Mouse (Mus musculus): ENCODE data around the gene Olfr924. TPM values are rescaled to one million over a fixed set of nuclear protein-coding genes. Genes with fewer than 3 reads are reported as not detected.
"Not testable (repeated sequence)": the region's sequence is repeated elsewhere in the genome, so short reads cannot be mapped to it uniquely, and the experiment has no call there.

Olfr924 gene
- not detected for total RNA-seq (2022)

DNA sequence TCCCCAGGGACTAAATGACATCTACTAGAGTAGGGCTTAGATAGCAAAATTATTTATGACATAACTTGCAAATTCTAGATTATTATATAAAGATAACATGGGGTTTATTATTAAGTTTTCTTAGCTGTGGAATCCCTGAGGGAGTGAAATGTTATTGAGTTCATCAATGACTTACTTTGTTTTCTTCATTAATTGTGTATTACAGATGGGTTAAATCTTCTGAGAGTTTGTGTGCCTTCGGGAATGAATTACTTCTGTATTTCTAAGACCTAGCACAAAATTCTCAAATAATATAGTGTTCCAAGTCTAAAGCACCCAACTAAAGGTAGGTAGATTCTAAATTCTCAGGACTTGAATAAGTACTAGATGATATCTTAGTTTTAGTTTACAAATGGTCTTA, at the start of gene Olfr924:
Gene Olfr924, plus strand, starts transcription at position 301 of the 400 bp plus-strand sequence.
- no peak for DNase-seq (ENCODE audit: low spot score)

DNA sequence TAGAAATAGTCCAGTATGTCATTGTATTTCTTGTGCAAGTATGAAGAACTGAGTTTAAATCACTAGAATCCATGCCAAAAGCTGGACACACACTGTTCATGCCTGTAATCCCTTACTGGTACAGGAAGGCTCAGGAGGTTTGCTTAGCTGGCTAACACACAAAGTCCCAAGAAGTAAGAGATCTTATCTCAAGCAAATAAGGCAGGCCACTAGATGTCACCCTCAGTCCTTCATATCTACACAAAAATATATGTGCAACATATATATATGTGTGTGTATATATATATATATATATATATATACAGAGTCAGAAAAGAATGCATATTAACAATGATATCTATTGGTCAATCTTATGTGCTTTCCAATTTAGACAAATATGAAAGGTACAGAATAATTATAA, 38.6 kb upstream of the Olfr924 start:
- no peak for DNase-seq (ENCODE audit: low spot score)

DNA sequence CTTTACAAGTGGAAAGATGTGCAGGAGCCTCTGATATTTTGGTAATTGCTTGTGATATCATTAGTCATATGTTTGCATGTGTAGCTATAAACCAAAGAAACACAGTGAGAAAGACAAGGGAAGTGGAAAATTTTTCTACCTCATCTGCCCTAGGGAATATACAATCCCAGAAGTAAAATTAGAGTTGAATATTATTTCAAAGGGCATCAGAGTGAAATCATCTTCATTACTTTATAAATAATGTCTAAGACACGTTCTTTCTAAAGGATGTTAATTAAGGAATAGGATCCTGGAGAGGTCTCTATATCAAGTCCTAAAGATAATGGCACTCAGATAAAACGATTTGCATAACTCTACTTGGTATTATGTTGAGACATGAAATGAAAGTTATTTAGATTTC, 29.9 kb upstream of the Olfr924 start, which contains the start of gene Olfr922:
Gene Olfr922, plus strand, starts transcription at position 301 of the 400 bp plus-strand sequence.
- DNase-seq (ENCODE audit: low spot score): no peak

DNA sequence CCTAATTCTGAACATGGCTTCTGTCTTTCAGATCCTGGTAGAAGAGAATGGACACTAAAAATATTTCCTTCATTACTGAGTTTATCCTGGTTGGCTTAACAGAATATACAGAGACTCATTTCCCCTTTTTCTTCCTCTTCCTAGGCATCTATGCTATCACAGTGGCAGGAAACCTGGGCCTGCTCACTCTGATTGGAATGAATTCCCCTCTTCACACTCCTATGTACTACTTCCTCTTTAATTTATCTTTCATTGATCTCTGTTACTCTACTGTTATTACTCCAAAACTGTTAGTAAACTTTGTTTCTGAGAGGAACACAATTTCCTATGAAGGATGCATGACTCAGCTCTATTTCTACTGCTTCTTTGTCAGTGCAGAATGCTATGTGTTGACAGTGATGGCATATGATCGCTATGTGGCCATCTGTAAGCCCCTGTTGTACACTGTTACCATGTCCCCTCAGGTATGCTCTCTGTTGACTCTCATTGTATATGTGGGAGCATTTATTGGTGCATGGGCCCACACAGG, 28.7 kb upstream of the Olfr924 start:
- DNase-seq (ENCODE audit: low spot score): no peak

DNA sequence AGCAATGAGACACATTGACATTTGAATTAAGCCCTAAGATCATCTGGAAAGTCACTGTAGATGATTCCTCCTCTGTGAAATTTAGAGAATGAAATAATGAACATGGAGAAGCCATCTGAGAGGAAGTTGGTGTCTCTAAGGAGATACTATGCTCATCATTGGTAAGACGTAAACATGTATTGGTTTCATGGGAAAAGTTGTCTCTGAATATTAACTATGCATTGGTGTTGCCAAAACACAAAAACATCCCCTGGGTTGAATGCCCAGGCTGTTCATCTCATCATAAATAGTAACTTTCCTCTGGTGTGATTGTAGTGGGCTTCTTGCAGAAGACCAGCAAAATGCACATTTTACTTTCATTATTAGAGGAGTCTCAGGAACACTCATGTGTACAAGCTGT, 18.0 kb upstream of the Olfr924 start, which contains the start of gene Olfr923:
Gene Olfr923, plus strand, starts transcription at position 301 of the 400 bp plus-strand sequence.
- DNase-seq (ENCODE audit: low spot score): no peak

DNA sequence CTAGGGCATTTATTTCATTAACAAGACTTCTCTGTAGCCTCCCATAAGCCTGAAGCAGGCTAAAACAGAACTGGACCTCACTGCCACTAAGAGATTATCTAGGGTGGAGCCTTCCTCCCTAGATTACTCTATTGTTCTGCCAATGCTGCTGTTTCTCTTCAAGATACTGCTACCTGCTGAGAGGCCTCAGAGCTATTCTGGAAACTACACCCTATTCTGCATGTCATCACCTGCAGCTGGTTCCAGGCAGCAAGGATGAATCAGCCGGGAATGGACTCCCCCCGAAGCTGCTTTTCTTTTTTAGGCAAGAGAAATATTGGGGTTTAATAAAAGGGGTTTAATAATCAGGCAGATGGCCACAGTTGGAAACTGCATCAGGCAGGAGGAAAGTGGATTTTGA, 11.2 kb upstream of the Olfr924 start:
- DNase-seq (ENCODE audit: low spot score): no peak

DNA sequence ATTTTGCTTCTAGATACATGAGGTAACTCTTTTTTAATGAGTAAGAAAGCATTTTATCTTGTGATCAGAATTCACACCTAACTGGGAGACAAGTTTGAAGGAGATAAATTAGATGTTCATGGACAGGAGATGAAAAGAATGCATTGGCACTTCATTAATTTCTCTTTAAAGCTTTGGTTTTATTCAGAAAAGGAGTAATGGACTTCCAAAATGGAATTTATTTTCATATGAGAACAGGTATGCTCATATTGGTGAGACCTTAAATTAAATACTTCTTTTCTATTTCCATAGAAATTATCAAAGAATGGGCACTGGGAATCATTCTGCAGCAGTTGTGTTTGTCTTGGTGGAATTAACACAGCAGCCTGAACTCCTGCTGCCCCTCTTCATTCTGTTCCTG, 10.5 kb downstream of the Olfr924 start, which contains the start of gene Olfr26:
Gene Olfr26, plus strand, starts transcription at position 301 of the 400 bp plus-strand sequence.
- DNase-seq (ENCODE audit: low spot score): no peak

DNA sequence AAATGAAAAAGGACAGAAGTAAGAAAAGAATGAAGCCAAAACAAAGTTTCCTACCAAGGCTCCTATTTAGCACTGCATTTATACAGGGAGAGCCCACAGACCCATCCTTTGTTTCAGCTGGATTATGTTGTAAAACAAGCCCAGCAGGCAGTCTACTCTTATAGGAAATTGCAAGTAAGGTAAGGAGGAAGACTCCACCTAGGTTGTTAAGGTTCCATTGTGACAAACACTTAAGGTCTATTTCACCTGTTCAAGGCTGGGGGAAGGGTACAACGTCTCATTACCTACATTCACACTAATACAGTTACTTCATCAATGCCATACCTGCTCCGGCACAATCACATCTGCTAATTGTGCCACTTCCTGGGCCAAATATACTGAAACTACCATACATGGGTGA, 30.6 kb downstream of the Olfr924 start:
- not testable (repeated sequence) for DNase-seq (ENCODE audit: low spot score)

DNA sequence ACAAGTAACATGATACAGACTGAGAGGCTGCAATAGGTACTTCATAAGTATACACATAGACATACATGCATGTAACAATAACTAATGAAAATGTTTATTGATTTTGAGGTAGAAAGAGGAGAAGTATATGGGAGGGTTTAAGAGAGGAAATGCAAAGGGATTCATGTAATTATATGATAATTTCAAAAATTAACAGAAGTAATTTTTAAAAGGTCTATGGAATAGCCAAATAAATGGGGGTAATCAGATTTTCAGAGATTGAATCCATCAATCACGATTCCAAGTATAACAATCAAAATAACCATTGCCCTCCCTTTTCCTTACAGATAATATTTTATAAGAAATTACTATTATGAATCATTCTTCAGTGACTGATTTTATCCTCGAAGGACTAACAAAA, 32.6 kb downstream of the Olfr924 start, which contains the start of gene Olfr926:
Gene Olfr926, plus strand, starts transcription at position 301 of the 400 bp plus-strand sequence.
- no peak for DNase-seq (ENCODE audit: low spot score)

Other genes with a start within 250 kb of the Olfr924 start
- gene Olfr914, start 239.3 kb upstream of the Olfr924 start, total RNA-seq (2022): not detected
- gene Olfr916, start 184.6 kb upstream of the Olfr924 start, total RNA-seq (2022): not detected
- gene Olfr917, start 178.6 kb upstream of the Olfr924 start, total RNA-seq (2022): not detected
- not detected for gene Olfr918, start 169.8 kb upstream of the Olfr924 start, total RNA-seq (2022)
- not detected for gene Olfr919, start 140.8 kb upstream of the Olfr924 start, total RNA-seq (2022)
- gene Vwa5a, start 126.2 kb upstream of the Olfr924 start, total RNA-seq (2022): 10 to 100 TPM; 18.4 to 25.0 (median 22.9) TPM
- gene Olfr920, start 92.2 kb upstream of the Olfr924 start, total RNA-seq (2022): under 1 TPM in 3 of 4 experiments, not detected in 1; 0.09 to 0.16 (median 0.13) TPM
- not detected for gene Olfr921, start 71.4 kb upstream of the Olfr924 start, total RNA-seq (2022)
- not detected for gene Olfr922, start 29.8 kb upstream of the Olfr924 start, total RNA-seq (2022)
- gene Olfr923, start 17.9 kb upstream of the Olfr924 start, total RNA-seq (2022): not detected
- gene Olfr26, start 10.6 kb downstream of the Olfr924 start, total RNA-seq (2022): not detected
- gene Olfr926, start 32.7 kb downstream of the Olfr924 start, total RNA-seq (2022): not detected
- gene Olfr930, start 85.4 kb downstream of the Olfr924 start, total RNA-seq (2022): not detected
- not detected for gene Olfr933, start 127.9 kb downstream of the Olfr924 start, total RNA-seq (2022)
- gene Olfr934, start 143.9 kb downstream of the Olfr924 start, total RNA-seq (2022): not detected
- not detected for gene Olfr935, start 155.2 kb downstream of the Olfr924 start, total RNA-seq (2022)
- gene Olfr146, start 178.9 kb downstream of the Olfr924 start, total RNA-seq (2022): not detected
- gene Olfr937, start 220.5 kb downstream of the Olfr924 start, total RNA-seq (2022): not detected
- not detected for gene Olfr938, start 234.4 kb downstream of the Olfr924 start, total RNA-seq (2022)